Mouse (Mus musculus) bone marrow, adult 2 months (tissue): ENCODE data around the gene Ly9.

Experiments used
- CTCF ChIP-seq: fragments of 200-500 bp; IDR thresholded peaks from 2 replicates; pipeline ENCODE4 v1.5.1; 2011; ENCODE audit warnings: low read length, control low read depth; ENCODE audit not compliant: control insufficient read depth, insufficient read depth
- POLR2A ChIP-seq: fragments of 200-500 bp; IDR thresholded peaks from 2 replicates; pipeline ENCODE4 v1.6.1; 2011; ENCODE audit warnings: low read depth, mild to moderate bottlenecking, control low read depth, low read length, borderline replicate concordance; ENCODE audit not compliant: control insufficient read depth

DNA sequence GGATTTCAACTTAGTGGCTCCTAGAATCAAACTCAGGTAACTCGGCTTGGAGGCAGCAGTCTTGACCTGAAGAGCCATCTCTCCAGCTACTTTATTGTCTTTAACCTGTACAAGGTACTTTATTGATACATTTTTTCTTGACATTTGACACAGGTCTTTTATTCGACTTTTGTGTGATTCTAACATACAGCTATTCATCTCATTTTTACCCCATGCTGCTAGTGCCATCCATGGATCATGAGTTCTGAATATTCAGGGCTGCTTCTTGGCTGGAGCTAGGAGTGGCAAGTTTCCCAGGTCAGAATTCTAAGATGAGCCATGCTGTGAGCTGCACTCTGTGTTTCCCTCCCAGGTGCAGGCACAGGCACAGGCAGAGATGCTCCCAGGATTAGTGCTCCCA lies 55.0 kb downstream of the Ly9 start:
- TF ChIP-seq POLR2A = no peak
- TF ChIP-seq CTCF = no peak
